1 mouse cellular context compared by ENCODE assay signal in genomic region chr13:22015479-22016450, GRCm38 (mm10).
TF ChIP-seq lines count a peak whose summit lies in the region.

No protein-coding gene starts in this region.

TF ChIP-seq in MEL, 35 proteins besides CTCF, POLR2A, EP300 and RAD21 (continued from another document):
- TF ChIP-seq GATA1 (IDR thresholded peaks at IDR 0.05; ENCODE audit: low read depth, low read length) (peak; percentile 21; the same call in 1 of the 2 replicates), ZNF384 (IDR thresholded peaks at IDR 0.05; ENCODE audit: low read depth, low read length) (peak; percentile 93), TBP (IDR thresholded peaks at IDR 0.05; ENCODE audit: low read depth, low read length) (peak; percentile 99), MAFK (IDR thresholded peaks at IDR 0.05; ENCODE audit: borderline replicate concordance, low read depth, low read length) (peak; percentile 96), ZMIZ1 (IDR thresholded peaks at IDR 0.05; ENCODE audit: low read depth, low read length) (no peak), TCF12 (IDR thresholded peaks at IDR 0.05; ENCODE audit: low read depth, low read length) (no peak), MAZ (IDR thresholded peaks at IDR 0.05; ENCODE audit: low read depth, low read length) (no peak), CHD1 (IDR thresholded peaks at IDR 0.05; ENCODE audit: low read depth, low read length) (no peak), USF1 (IDR thresholded peaks at IDR 0.05; ENCODE audit: low read depth, low read length) (no peak), ZKSCAN1 (IDR thresholded peaks at IDR 0.05; ENCODE audit: low read depth, low read length) (no peak), MYB (IDR thresholded peaks at IDR 0.05; ENCODE audit: low read depth, low read length) (no peak), RCOR1 (IDR thresholded peaks at IDR 0.05; ENCODE audit: low read depth, low read length) (no peak), ELF1 (IDR thresholded peaks at IDR 0.05; ENCODE audit: low read depth, low read length) (peak; percentile 50; the same call in 1 of the 2 replicates), SMC3 (IDR thresholded peaks at IDR 0.05; ENCODE audit: low read depth, low read length) (no peak), KAT2A (conservative IDR thresholded peaks at IDR 0.05; ENCODE audit: low read depth, low read length) (no peak)
TF ChIP-seq in MEL: peak in this region for 6.
